Mouse (Mus musculus) E14TG2a.4 (cell line): ENCODE data around the gene 2010111I01Rik.

ENCODE experiments used
- CTCF ChIP-seq: conservative IDR thresholded peaks from 2 replicates; pipeline ENCODE4 v1.5.1; 2014; ENCODE audit warnings: low read length
- NANOG ChIP-seq: IDR thresholded peaks from 2 replicates; pipeline ENCODE4 v1.6.1; 2014; ENCODE audit warnings: borderline replicate concordance, low read length, mixed read lengths
- POU5F1 ChIP-seq: IDR thresholded peaks from 2 replicates; pipeline ENCODE4 v1.6.1; 2014; ENCODE audit warnings: low read length, borderline replicate concordance

- no peak for TF ChIP-seq CTCF
- no peak for TF ChIP-seq NANOG
- TF ChIP-seq POU5F1 = no peak
Observed at GRCm38 (mm10) chr13:63102848-63103585, 138.3 kb downstream of the 2010111I01Rik start.
